Mouse (Mus musculus) lung, embryonic 15.5 days (tissue): ENCODE measurements around the gene Gm20908. TPM values are rescaled to one million over a fixed set of nuclear protein-coding genes. Genes with fewer than 3 reads are reported as not detected.
"Not testable (repeated sequence)": the region's sequence is repeated elsewhere in the genome, so short reads cannot be mapped to it uniquely, and the experiment has no call there.

ENCODE experiments used
- ATAC-seq: fragments of 200-750 bp; cut with Nextera tagmentation; 2 replicates; pipeline ENCODE4 v1.8.0; 2017; ENCODE audit warnings: moderate number of reproducible peaks, borderline replicate concordance; ENCODE audit not compliant: low FRiP score, low TSS enrichment; ENCODE audit errors: extremely low read depth
- H3K27ac ChIP-seq: fragments of 300-500 bp; sonication (generic); 2 replicates; pipeline ENCODE4 v1.5.1; 2015; ENCODE audit warnings: moderate library complexity, mild to moderate bottlenecking, inconsistent platforms
- H3K27me3 ChIP-seq: fragments of 300-500 bp; sonication (generic); 2 replicates; pipeline ENCODE4 v1.6.1; 2015; ENCODE audit warnings: inconsistent platforms
- H3K36me3 ChIP-seq: fragments of 300-500 bp; sonication (generic); 2 replicates; pipeline ENCODE4 v1.6.1; 2015; ENCODE audit warnings: inconsistent platforms
- H3K4me1 ChIP-seq: fragments of 300-500 bp; sonication (generic); 2 replicates; pipeline ENCODE4 v1.6.1; 2015; ENCODE audit warnings: inconsistent platforms
- H3K4me2 ChIP-seq: fragments of 300-500 bp; sonication (generic); 2 replicates; pipeline ENCODE4 v1.6.1; 2015; ENCODE audit warnings: inconsistent platforms, mild to moderate bottlenecking, moderate library complexity
- H3K4me3 ChIP-seq: fragments of 300-500 bp; sonication (generic); 2 replicates; pipeline ENCODE4 v1.5.1; 2015; ENCODE audit warnings: mild to moderate bottlenecking, inconsistent platforms
- H3K9ac ChIP-seq: fragments of 300-500 bp; sonication (generic); 2 replicates; pipeline ENCODE4 v1.6.1; 2015; ENCODE audit warnings: inconsistent platforms
- H3K9me3 ChIP-seq: fragments of 300-500 bp; sonication (generic); 2 replicates; pipeline ENCODE4 v1.6.1; 2016; ENCODE audit warnings: inconsistent platforms
- WGBS: fragments of 180-500 bp; shearing (Covaris S2); methylation state at CpG from one replicate; pipeline ENCODE4 v1.1.7; 2015; 5-methylcytosine and 5-hydroxymethylcytosine counted together
- polyA plus RNA-seq: library from polyadenylated mRNA; unstranded; fragments of >200 nt; fragmentation: Nextera tagmentation; extraction: Ambion mirVana; gene quantifications from 2 replicates; pipeline ENCODE4 v1.2.1, GENCODE M21; 2015

Gm20908 gene
- polyA plus RNA-seq = not detected in 2 replicates

- H3K9me3 ChIP-seq, H3K27ac ChIP-seq, ATAC-seq, H3K4me3 ChIP-seq, H3K4me1 ChIP-seq, H3K4me2 ChIP-seq, H3K36me3 ChIP-seq, H3K9ac ChIP-seq, H3K27me3 ChIP-seq: not testable (repeated sequence)
- WGBS = no CpG with 5 or more reads among the region's 6 CpGs
These were observed at the start of gene Gm20908 for GRCm38 (mm10) chrY:64472966-64473365. Gm20908 (plus strand) TSS chrY:64473266.
